Mouse (Mus musculus) megakaryocyte, embryonic 14.5 days (primary cell): ENCODE measurements around the gene Vwa5b1.

Experiments
- FLI1 ChIP-seq: IDR thresholded peaks from 2 replicates; pipeline ENCODE4 v1.6.1; 2012; ENCODE audit warnings: low read length, inconsistent platforms, mixed read lengths
- GATA1 ChIP-seq: IDR thresholded peaks from 3 replicates; pipeline ENCODE4 v1.6.1; 2012; ENCODE audit warnings: mixed read lengths, low read length, inconsistent platforms, borderline replicate concordance

- TF ChIP-seq GATA1 (no peak), FLI1 (no peak)
Measured at GRCm38 (mm10) chr4:138516448-138516847, 119.2 kb downstream of the Vwa5b1 start.
